Mouse (Mus musculus) sigmoid colon, adult 10 weeks (tissue): ENCODE data around the gene Tshz2. TPM values are rescaled to one million over a fixed set of nuclear protein-coding genes. Genes with fewer than 3 reads are reported as not detected.

Experiments
- polyA plus RNA-seq: library from polyadenylated mRNA; stranded (reverse); fragments of 350-450 nt; fragmentation: Illumina TruSeq; extraction: RNeasy Lipid Tissue Mini Kit (QIAGEN cat#74804); gene quantifications from one replicate; pipeline ENCODE4 v1.2.3, GENCODE M21; 2014; ENCODE audit warnings: low read depth, low replicate concordance

Gene Tshz2
- 12.0 TPM for polyA plus RNA-seq

GRCm38 (mm10) chr2:169632338-169633151 lies at the start of gene Tshz2:
Gene Tshz2, plus strand, starts transcription at chr2:169633013.

GRCm38 (mm10) chr2:169587645-169588044 lies 45.2 kb upstream of the Tshz2 start, which contains the start of gene Gm11011:
Gene Gm11011, minus strand, starts transcription at chr2:169587745.

Other genes with a start within 250 kb of the Tshz2 start
- gene Gm11011, start 45.3 kb upstream of the Tshz2 start, polyA plus RNA-seq = not detected